Mouse (Mus musculus): ENCODE measurements at regions not wholly inside any gene's neighbourhood (a gene's known extent, or its start where the extent isn't known, plus 50 kb on each side); places are given as distances from the start of the nearest gene placed in this dataset.
"Not testable (repeated sequence)": the region's sequence is repeated elsewhere in the genome, so short reads cannot be mapped to it uniquely, and the experiment has no call there.

DNA sequence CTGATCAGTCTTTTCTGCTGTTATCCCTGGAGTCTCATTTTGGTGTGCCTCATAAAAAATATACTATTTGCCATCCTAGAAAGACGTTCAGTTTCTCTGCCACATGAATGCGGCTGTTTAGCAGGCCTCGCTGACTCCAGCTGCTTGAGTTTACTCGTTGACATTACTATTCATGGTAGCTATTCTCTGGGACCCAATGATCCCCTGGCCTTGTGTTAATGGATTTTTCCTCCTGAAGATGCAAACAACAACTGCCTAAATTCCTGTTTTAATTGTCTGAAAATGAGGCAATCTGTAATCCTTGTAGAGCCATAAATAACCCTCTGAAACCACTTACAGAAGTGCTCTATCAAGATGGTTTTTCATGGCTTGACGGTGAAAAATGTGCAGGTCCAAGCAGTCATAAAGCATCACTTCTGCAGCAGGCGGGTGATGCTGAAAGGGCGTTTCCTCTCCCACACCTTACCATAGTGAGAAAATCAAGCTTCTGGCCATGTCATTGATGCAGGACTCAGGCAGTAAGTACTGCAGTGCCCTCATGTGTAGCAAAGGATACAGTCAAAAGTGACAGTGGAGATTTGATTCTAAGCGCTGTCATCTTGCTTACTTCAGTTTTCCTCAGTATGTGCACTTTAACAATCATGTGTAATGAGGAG is 419.7 kb upstream of the Lrp1b start:
- no peak for DNase-seq

DNA sequence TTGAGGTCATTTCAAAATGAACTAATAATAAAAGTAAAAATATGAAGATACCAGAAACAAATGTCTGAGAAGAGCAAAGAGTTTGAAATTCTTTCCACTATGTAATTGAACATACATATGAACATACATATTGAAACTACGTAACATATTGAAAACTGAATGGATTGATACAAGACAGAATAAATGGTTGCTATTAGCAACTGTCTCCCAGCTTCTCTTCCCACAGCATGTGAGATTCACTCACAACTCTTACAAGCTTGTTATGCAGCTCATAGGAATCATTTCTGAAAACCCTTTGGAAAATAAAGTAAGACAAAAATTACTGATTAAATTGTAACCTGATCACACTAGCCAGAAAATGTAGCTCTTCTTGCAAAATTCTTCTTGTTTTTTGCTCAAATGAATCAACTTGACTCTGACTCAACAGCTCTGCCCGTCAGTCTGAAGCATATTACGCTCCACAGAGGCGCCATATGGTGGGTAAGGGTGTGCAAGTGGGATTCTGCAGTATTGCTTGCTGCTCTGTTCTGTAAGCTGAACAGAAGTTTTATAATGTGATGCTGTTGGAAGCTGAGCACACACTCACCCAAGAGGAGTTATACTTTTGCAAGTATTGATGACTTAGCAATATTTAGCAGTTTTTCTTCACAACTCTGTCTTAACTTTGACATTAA is 444.3 kb upstream of the Lrp1b start:
- no peak for DNase-seq

DNA sequence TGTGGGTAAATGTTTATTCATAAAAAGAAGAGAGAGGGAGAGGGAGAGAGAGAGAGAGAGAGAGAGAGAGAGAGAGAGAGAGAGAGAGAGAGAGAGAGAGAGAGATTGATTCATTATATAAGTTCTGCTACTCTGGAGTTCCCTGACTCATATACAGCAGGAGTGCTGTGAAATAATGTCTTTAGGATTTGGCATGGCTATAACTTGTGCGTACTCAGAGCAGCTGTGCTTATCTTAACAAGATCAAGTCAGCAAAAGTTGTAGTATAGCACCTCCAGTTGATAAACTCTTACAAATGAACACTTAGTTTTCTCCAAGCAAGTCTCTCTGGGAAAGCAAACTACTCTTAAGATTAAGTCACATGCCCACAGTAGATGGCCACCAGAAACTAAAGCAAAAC is 435.3 kb upstream of the Kynu start:
- DNase-seq, result no peak

DNA sequence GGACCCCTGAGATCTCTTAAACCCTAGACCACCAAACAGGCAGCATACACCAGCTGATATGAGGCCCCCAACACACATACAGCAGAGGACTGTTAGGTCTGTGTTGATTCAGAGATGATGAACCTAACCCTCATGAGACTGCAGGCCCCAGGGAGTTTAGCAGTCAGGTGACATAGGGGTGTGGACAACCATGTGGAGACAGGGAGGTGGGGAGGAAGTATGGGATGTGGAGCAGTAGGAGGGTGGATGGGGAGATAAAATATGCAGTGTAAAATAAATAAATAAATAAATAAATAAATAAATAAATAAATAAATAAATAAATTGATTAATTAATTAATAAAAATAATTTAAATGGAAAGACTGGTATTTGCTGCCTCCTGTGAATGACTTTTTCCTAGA is 401.6 kb upstream of the Kynu start:
- DNase-seq, result no peak

DNA sequence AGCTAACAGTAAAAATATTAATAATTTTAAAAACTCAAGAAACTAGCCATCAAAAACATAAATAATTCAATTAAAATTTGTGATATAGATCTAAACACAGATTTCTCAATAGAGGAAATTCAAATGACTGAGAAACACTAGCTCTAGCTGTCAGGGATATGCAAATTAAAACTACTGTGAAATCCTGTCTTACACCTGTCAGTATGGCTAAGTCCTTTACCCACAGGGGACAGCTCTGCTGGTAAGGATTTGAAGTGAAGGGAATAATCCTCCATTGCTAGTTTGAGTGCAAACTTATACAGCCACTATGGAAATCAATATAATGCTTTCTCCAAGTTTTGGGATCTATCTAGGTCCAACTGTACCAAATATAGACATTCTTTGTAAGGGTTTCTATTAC is 373.0 kb upstream of the Kynu start:
- no peak for DNase-seq

DNA sequence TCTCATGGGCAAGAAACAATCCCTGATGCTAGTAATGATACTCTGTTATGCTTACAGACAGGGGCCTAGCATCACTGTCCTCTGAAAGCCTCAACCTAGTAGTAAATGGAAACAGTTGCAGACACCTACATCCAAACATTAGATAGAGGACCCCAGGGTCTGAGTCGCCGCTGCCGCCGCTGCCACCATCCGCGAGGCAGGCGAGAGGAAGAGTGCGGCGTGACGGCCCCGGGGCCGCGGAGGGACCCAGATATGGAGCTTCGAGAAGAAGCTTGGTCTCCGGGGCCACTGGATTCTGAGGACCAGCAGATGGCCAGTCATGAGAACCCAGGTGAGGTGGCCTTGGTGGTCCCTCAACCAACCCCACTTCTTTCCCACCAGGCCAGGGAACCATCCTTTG is 359.6 kb upstream of the Kynu start:
- DNase-seq, result peak; percentile 27

DNA sequence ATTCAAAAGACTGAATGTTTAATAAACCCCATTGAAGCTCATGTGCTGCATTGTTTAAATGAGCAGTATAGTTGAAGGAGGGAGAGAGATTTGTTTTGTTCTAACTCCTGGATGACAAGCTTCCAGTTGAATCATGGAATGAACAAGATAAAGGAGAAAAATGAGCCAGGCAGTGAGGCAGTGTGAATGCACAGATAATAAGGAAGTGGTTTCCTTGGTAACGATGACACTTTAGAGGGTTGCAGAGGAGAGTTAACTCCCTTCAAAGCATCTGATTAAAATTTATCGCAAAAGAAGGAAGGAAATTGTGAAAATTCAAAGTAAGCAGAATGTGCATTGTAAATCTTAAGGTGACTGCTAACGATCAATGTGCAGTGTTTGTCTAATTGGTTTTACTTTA is 346.9 kb upstream of the Kynu start:
- DNase-seq, result no peak

DNA sequence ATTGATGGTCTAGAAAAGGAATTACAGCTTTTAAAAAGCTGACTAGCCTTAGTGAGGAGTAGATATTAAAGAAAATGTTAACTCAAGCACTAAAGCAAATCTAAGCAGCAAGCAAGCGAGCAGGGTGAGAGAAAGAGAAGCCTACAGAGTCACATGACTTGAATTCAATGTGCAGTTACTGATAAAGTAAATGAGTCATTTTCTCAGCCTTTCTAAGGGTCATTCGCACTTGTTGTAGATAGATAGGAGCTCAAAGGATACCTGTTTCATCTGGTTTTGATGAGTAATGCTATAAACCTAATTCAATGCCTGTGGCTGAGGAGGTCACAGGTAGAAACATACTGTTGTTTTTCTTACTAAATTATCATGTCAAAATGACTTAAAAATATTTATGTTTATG is 341.2 kb upstream of the Kynu start:
- DNase-seq, result no peak

DNA sequence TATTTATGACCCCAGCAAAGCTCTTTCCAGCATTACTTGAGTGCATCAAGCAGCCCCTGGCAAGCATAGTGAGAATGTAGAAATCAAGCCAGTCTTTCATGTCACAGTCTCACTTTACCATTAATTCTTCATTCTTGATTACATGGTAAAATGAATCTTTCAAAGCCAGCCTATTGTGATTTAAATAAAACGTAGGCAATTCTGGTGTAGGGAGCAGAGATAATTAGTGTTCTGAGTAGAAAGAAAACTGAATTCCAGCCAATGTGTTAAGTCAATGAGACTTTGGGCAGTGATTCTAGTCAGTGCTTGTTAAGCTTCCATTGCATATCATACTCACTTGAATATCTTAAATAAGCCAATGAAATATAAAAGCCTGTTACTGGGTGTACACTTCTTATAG is 338.0 kb upstream of the Kynu start:
- DNase-seq, result no peak

DNA sequence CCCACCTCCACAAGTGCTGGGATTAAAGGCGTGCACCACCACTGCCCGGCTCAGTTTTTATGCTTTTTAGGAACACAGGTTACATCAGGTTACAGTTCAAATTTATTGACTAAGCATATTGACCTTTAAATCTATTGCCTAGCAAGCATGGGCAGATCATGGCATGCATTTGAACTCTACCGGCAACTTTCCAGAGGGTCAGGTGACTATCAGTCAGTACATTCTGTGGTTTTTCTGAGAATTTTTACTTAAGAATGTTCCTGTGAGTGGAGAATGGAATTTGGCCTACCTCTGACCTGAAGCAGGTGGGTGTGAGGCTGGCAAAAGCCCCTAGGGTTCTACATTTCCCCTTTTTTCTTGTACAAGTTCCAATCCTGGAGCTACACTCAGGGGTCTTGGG is 332.4 kb upstream of the Kynu start:
- DNase-seq, result no peak

DNA sequence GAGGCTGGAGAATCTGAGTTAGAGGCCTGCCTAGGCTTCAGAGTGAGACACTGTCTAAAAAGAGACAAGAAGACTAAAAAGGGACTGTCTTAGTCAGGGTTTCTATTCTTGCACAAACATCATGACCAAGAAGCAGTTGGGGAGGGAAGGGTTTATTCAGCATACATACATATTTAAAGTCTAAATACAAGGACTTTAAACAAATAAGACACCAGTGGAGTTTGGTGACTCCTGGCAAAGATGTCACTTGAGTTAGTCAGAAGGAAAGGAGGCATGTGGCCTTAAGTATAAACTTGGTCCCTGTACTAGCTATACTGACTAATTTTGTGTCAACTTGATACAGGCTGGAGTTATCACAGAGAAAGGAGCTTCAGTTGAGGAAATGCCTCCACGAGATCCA is 330.4 kb upstream of the Kynu start:
- not testable (repeated sequence) for DNase-seq

DNA sequence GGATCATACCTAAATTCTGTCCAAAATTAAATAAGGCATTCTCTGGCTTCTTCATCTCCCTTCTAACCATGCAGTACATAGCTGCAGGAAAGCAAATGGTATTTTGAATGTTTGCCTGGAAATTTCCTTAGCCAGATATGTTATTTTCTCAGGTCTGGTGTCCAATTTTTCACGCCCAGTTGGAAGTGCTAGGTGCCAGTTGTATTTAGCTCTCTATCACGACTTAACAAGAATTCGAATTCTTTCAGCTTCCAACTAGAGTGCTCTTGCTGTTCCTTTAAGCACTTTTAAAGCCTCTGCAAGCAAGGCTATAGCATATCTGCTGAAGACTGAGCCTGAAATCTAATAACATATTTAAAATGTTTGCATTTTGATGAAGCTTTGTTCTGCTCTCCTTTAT is 308.3 kb upstream of the Kynu start:
- no peak for DNase-seq

DNA sequence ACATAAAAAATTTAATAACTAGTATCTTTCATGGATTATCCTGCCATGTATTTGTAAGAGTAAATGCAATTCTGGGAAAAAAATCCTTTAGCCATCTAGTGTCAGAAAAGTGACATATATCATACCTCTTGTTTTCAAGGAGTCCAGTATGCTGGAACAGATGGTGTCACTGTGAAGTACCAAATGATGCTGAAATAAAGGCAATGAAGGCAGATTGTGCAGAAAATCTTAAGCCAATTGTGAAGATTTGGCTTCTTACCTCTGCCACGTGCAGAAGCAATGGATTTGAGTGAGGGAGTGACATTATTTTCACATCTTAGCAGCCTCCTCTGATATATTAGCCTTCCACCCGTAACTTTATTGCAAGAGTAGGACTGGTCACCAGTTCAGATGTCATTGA is 306.5 kb upstream of the Kynu start:
- no peak for DNase-seq

DNA sequence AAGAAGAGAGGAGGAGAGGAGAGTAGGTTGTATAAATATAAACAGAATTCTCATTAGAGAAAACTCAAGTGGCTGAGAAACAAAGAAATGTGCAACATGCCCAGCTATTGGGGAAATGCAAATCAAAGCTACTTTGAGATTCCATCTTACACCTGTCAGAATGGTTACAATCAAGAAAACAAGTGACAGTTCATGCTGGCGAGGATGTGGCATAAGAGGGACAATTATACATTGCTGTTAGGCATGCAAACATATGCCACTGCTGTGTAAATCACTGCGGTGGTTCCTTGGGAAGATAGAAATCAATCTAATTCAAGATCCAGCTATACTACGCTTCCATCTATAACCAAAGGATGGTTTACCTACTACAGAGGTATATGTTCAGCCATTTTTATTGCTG is 300.4 kb upstream of the Kynu start:
- DNase-seq, result no peak

DNA sequence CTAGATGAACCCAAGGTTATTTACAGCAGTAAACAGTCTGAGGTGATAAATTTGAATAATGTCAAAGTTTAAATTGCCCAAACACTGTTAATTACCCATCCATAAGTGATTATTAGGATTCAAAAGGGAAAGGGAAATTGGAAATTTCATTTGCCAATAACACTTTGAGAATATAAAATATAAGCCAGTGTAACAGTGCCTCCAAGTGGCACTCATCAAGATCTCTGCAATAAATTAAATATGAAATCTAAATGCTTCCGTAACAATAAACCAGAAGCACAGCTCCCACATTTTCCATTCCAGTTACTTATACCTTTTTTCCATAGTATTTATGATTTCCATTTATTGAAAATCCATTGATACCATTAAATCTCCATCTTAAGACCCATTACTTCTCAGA is 284.3 kb upstream of the Kynu start:
- no peak for DNase-seq

DNA sequence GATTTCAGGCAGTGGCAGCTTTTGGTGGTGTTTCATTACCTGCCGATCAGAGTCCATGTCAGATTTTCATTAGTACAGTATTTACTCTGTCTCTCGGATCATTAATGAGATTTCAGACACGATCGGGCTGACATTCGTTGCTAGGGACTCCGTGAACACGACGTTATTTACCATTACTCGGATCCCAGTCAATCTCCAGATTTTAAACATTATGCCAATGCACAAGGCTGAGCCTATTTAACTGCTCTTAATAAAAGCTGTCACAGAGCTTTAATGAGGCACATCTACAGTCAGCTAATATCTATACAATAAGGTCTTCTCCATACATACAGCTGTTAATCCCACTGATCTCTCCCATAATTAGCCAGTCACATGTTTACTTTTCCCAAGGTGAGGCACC is 283.0 kb upstream of the Kynu start:
- DNase-seq, result no peak

DNA sequence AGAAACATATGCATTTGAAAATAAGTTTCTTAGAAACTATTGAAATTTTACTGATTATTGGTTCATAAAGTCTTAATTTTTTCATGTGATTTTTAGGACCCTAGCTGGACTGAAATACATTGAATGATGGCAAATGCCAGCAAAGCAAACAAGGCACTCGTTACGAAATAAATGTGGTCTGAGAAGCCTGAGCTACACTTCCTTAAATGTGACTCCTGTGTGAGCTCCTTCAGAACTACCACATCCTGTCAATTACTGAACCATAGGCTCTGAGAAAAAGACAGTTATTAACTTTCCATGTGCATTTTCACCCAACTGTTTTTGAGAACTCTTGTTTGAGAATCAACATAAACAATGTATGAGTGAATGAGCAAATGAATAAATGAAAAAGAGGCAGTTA is 281.1 kb upstream of the Kynu start:
- no peak for DNase-seq

DNA sequence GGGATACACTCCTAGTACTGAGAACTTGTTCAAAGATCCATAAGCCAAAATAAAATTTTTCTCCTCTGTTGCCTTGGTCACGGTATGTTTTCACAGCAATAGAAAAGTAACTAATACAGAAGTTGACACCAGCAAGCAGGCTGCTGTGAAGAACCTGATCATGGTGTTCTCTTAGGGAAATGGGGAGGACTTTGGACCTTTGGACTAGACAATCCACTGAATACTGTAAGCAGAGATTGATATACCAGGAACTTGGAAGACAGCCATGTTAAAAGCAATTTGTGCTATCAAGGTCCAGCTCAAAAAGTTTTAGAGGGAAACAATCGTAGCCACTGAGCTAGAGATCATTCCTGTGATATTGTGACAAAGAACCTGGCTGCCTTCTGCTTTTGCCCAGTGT is 259.3 kb upstream of the Kynu start:
- no peak for DNase-seq

DNA sequence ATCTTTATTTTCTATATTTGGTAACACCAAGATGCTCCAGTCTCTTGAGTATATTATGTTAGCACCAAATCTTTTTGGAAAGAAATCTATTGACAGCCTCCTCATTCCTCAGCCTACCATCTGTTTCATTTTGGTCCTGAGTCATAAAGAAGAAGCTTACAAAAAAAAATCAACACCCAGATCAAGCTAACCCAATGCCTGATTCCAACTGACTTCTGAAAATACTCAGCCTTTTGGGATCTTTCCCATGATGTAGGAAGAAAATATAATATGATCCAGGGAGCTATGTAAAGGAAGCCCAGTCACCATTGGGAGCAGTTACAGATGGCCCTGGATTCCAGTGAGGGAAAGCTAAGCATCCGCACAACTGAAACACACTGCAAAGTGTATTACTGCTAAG is 231.3 kb upstream of the Kynu start:
- DNase-seq, result no peak

DNA sequence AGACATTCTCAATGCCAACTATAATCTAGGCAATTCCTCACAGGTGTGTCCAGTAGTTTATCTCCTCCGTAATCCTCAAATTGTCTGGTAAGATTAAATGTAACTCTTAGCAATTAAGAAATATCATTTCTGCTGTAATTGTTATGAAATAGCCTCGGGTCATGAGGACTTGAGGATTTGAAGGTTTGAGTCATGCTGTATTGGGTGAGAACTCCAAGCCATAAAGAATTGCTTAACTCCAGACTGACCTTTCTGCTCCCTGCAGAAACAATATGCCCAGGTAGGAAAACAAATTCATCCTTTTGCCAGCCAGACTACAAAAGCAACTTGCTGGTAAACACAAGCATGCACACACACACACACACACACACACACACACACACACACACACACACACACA is 190.8 kb upstream of the Kynu start:
- no peak for DNase-seq

DNA sequence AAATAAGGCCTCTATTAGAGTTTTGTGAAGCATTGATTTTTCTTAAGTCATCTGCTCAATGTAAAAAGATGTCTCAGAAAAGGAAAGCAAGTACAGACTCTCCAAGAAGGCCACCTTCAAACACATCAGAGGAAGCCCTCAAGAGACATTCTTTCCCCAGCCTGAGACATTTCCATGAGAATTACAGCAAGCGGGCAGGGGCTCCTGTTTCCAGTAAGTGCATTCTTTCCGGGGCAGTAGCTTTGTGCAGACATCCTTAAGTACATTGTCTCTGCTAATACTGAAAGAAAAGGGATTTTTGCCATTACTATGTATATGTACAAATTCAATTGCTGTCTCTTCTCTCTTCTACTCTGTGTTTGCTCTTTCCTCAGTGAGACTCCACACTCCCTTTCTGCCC is 189.3 kb upstream of the Kynu start:
- DNase-seq, result no peak

DNA sequence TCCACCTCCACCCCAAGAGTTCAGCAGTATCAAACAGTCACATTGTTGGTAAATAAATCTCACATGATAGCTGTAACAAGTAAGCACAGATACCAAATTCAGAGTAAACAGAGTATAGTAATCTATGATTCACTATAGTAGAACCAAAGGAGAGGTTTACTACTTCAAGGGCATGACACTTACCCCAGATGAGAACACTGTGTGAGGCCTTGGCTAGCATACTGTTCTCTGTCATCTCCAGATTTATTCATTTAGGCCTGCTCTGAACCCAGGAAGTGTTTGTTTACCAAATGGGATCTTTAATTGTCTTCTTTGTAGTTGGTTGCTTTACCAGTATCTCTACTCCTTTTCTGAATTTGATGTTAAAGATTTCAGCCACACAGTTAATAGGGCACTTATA is 151.8 kb upstream of the Kynu start:
- no peak for DNase-seq

DNA sequence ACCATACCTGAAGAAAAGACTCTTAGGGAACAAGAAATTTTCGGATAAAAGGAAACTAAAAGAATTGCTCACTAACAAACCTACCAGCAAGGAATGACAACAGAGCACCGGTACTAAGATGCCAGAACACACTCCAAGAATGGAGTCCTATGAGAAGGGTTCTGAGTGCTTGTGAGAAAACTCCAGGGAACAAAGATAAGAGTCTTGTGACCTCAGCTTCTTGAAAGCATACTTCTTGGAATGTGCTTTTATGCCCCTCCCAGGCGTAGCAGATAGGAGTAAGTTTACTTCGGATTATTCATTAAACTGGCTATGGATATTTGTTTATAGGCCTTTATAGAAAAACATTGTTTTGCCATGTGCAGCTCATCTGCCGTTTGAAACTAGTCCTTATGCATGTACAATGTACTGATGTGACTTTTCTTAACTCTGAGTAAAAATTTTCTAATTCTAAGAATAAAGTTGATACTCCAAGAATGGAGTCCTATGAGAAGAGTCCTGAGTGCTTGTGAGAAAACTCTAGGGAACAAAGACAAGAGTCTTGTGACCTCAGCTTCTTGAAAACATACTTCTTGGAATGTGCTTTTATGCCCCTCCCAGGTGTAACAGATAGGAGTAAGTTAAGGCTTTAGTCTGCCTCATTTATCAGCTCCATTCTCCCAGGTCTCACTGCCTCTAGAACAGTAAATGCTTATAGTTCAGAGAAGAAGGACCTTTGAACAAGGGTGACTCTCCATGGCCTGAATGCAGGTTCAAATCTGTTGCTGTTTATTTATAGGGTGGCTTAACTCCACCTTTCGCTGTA is 150.8 kb upstream of the Kynu start:
- no peak for DNase-seq

DNA sequence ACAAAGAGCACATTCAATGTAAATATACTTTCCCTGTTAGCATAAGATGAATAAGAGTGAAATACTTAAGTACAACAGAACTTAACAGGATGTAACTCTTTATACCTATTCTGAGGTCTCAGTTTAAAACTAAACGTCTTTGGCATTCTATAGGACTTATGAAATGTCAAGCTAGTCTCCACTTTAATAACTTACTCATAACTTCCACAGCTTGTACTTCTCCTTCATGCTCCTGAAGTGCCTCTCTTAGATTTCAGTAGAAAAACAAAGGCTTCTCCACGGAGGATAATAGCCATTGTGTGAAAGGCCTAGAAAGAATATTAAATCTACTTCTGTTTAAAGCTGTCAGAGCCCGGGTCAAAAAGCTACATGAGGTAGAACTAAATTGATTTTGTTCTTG is 117.9 kb upstream of the Kynu start:
- DNase-seq, result no peak

All from heart, adult 11 months (tissue).